23 mouse cellular contexts compared by ENCODE assay signal in genomic region chr1:92306042-92306441, GRCm38 (mm10).
"Had no signal": no experiment of that assay in that cellular context is flagged by ENCODE, and none has a peak within 500 bp of the region (broad histone marks: within the 10 kb centered on the region; RNA-seq: fewer than 3 reads in every experiment).

No protein-coding gene starts in this region.

- H3K27me3 ChIP-seq: hindbrain, embryonic 13.5 days; hindbrain, embryonic 15.5 days; kidney, embryonic 15.5 days; limb, embryonic 13.5 days; limb, embryonic 15.5 days; liver, embryonic 12.5 days had no signal

- H3K27ac ChIP-seq: heart, adult 2 months; hindbrain, embryonic 13.5 days; hindbrain, embryonic 15.5 days; hindbrain, postnatal 0 days; kidney, embryonic 15.5 days; kidney, postnatal 0 days; layer of hippocampus, adult 2 months; limb, embryonic 13.5 days; limb, embryonic 15.5 days; liver, embryonic 12.5 days had no signal

- H3K4me3 ChIP-seq: heart, adult 2 months; hindbrain, embryonic 13.5 days; hindbrain, embryonic 15.5 days; kidney, embryonic 15.5 days; layer of hippocampus, adult 2 months; limb, embryonic 13.5 days; limb, embryonic 15.5 days; liver, embryonic 12.5 days had no signal

- H3K4me2 ChIP-seq: heart, embryonic 11.5 days; hindbrain, embryonic 13.5 days; hindbrain, embryonic 15.5 days; kidney, embryonic 15.5 days; limb, embryonic 13.5 days; limb, embryonic 15.5 days; liver, embryonic 12.5 days had no signal

- DNase-seq: gastrocnemius, postnatal 14 days; heart, adult 2 months; heart, postnatal 10 days; heart, postnatal 4 days; kidney, adult 11 months; kidney, adult 2 months; kidney, adult 9 months; kidney, postnatal 14 days; kidney, postnatal 36 days; layer of hippocampus, adult 9-11 months; layer of hippocampus, postnatal 36 days; left cerebral cortex, postnatal 4 days had no signal

- ATAC-seq: hindbrain, postnatal 0 days; intestine, embryonic 16.5 days; liver, embryonic 12.5 days had no signal

- H3K36me3 ChIP-seq: hindbrain, embryonic 13.5 days; hindbrain, embryonic 15.5 days; kidney, embryonic 15.5 days; limb, embryonic 13.5 days; limb, embryonic 15.5 days; liver, embryonic 12.5 days had no signal

- H3K9ac ChIP-seq: hindbrain, embryonic 13.5 days; hindbrain, embryonic 15.5 days; kidney, embryonic 15.5 days; limb, embryonic 13.5 days; limb, embryonic 15.5 days; liver, embryonic 12.5 days had no signal

- H3K9me3 ChIP-seq: hindbrain, embryonic 15.5 days; kidney, embryonic 15.5 days; limb, embryonic 13.5 days; limb, embryonic 15.5 days; liver, embryonic 12.5 days had no signal

- H3K4me1 ChIP-seq: hindbrain, embryonic 13.5 days; hindbrain, embryonic 15.5 days; kidney, embryonic 15.5 days; limb, embryonic 13.5 days; limb, embryonic 15.5 days; liver, embryonic 12.5 days had no signal
